Mouse (Mus musculus) liver, embryonic 16.5 days (tissue): Measurements from ENCODE around the gene Ptgir. TPM values are rescaled to one million over a fixed set of nuclear protein-coding genes. Genes with fewer than 3 reads are reported as not detected.

Experiments used
- ATAC-seq: fragments of 200-750 bp; cut with Nextera tagmentation; 2 replicates; pipeline ENCODE4 v1.8.0; 2017; ENCODE audit warnings: low read depth, mild to moderate bottlenecking, moderate number of reproducible peaks, moderate library complexity
- H3K27ac ChIP-seq: fragments of 300-500 bp; sonication (generic); 2 replicates; pipeline ENCODE4 v1.5.1; 2014; ENCODE audit warnings: mild to moderate bottlenecking, low read length
- H3K27me3 ChIP-seq: fragments of 300-500 bp; sonication (generic); 2 replicates; pipeline ENCODE4 v1.6.1; 2014; ENCODE audit warnings: low read depth, low read length, mixed read lengths; ENCODE audit not compliant: control insufficient read depth, insufficient read depth
- H3K36me3 ChIP-seq: fragments of 300-500 bp; sonication (generic); 2 replicates; pipeline ENCODE4 v1.6.1; 2014; ENCODE audit warnings: mild to moderate bottlenecking; ENCODE audit not compliant: control insufficient read depth, insufficient read depth
- H3K4me1 ChIP-seq: fragments of 300-500 bp; sonication (generic); 2 replicates; pipeline ENCODE4 v1.6.1; 2014; ENCODE audit warnings: low read depth, low read length, mixed read lengths; ENCODE audit not compliant: control insufficient read depth
- H3K4me2 ChIP-seq: fragments of 300-500 bp; sonication (generic); 2 replicates; pipeline ENCODE4 v1.6.1; 2014; ENCODE audit warnings: low read depth, low read length, mixed read lengths
- H3K4me3 ChIP-seq: fragments of 300-500 bp; sonication (generic); 2 replicates; pipeline ENCODE4 v1.5.1; 2014; ENCODE audit warnings: low read depth, mild to moderate bottlenecking, low read length
- H3K9ac ChIP-seq: fragments of 300-500 bp; sonication (generic); 2 replicates; pipeline ENCODE4 v1.6.1; 2014; ENCODE audit warnings: low read depth, low read length
- H3K9me3 ChIP-seq: fragments of 300-500 bp; sonication (generic); replicated peaks from 2 replicates; pipeline ENCODE4 v1.6.1; 2016; ENCODE audit warnings: low read length; ENCODE audit not compliant: control insufficient read depth
- WGBS: fragments of 180-500 bp; shearing (Covaris S2); extraction: QIAGEN DNeasy Blood & Tissue Kit; methylation state at CpG from one replicate; pipeline ENCODE4 v1.1.7; 2014; ENCODE audit not compliant: insufficient replicate concordance; 5-methylcytosine and 5-hydroxymethylcytosine counted together
- polyA plus RNA-seq: library from polyadenylated mRNA; unstranded; fragments of >200 nt; fragmentation: Nextera tagmentation; extraction: Ambion mirVana; gene quantifications from 2 replicates; pipeline ENCODE4 v1.2.1, GENCODE M21; 2015

Ptgir gene
- polyA plus RNA-seq, result 1.2 and 1.3 TPM in 2 replicates

DNA sequence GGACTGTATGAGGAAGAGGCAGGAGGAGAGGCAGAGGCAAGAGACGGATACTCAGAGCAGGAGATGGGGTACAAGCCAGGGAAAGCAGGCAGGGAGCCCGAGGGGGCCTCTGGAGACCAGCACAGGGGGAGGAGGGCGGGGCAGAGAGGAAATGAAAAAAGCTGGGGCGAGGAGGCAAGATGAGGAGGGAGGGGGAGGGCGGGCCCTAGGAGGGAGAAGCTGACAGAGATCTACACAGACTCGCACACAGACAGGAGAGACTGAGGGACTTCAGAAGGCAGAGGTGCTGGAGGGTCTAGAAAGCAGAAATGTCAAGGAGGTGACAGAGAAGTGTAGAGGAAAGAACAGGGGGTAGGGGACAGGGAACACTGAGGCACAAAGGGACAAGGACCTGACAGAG, at the start of gene Ptgir:
Gene Ptgir (plus strand): TSS at position 210 of the 400 bp plus-strand sequence.
- peaks cover 11% of the 10 kb centered on the region for H3K4me1 ChIP-seq
- no peak within 1 kb of the TSS for H3K9ac ChIP-seq
- H3K4me2 ChIP-seq, result no peak within 1 kb of the TSS
- no peak within 1 kb of the TSS for H3K4me3 ChIP-seq
- no peak within 1 kb of the TSS for H3K27ac ChIP-seq
- ATAC-seq, result no peak
- H3K9me3 ChIP-seq, result no peaks in the 10 kb centered on the region
- no peaks in the 10 kb centered on the region for H3K36me3 ChIP-seq
- 9% methylated on average over 6 of the region's 6 CpGs for WGBS
- H3K27me3 ChIP-seq, result peaks cover 10% of the 10 kb centered on the region

GRCm38 (mm10) chr7:16858336-16858735, 48.0 kb upstream of the Ptgir start:
- H3K4me2 ChIP-seq, result no peak overlapping the region
- H3K4me1 ChIP-seq, result no peaks in the 10 kb centered on the region
- no peak overlapping the region for H3K27ac ChIP-seq
- 37% methylated on average over 17 of the region's 17 CpGs for WGBS
- H3K27me3 ChIP-seq, result no peaks in the 10 kb centered on the region
- H3K9ac ChIP-seq, result no peak overlapping the region
- H3K36me3 ChIP-seq, result peaks cover 4% of the 10 kb centered on the region
- no peak overlapping the region for H3K4me3 ChIP-seq
- no peak for ATAC-seq
- H3K9me3 ChIP-seq, result no peaks in the 10 kb centered on the region

- Histone ChIP-seq H3K27ac (no peak overlapping the region), H3K36me3 (peaks cover 4% of the 10 kb centered on the region), H3K9ac (no peak overlapping the region), H3K4me3 (no peak overlapping the region), H3K4me1 (no peaks in the 10 kb centered on the region), H3K9me3 (no peaks in the 10 kb centered on the region), H3K27me3 (no peaks in the 10 kb centered on the region), H3K4me2 (no peak overlapping the region)
- ATAC-seq, result no peak
- WGBS, result 22% methylated on average over 5 of the region's 5 CpGs
Observed at GRCm38 (mm10) chr7:16859902-16860651, 46.2 kb upstream of the Ptgir start.

GRCm38 (mm10) chr7:16867488-16867887, 38.8 kb upstream of the Ptgir start:
- Histone ChIP-seq H3K4me1 (no peaks in the 10 kb centered on the region), H3K27me3 (no peaks in the 10 kb centered on the region), H3K9ac (no peak overlapping the region), H3K9me3 (no peaks in the 10 kb centered on the region), H3K27ac (no peak overlapping the region), H3K36me3 (no peaks in the 10 kb centered on the region), H3K4me3 (no peak overlapping the region), H3K4me2 (no peak overlapping the region)
- peak; percentile 71; the same call in 1 of the 2 replicates for ATAC-seq
- WGBS, result 45% methylated on average over 3 of the region's 3 CpGs

DNA sequence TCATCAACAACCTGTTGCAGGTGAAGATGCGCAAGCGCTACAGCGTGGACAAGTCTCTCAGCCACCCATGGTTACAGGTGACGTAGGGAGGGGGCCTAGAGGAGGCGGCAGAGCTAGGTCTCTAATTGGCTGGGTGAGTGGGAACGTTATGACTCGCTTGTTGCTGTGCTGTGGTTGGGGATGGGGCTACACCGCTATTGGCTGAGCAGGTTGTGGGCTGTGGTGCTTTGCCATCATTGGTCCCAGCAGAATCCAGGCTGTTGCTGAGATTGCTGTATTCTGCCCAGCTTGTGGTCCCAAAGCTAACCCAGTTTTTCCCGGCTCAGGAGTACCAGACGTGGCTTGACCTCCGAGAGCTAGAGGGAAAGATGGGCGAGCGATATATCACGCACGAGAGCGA, 36.8 kb upstream of the Ptgir start:
- Histone ChIP-seq H3K4me2 (no peak overlapping the region), H3K27me3 (no peaks in the 10 kb centered on the region), H3K4me3 (no peak overlapping the region), H3K27ac (no peak overlapping the region), H3K36me3 (no peaks in the 10 kb centered on the region), H3K9ac (no peak overlapping the region), H3K4me1 (peaks cover 6% of the 10 kb centered on the region), H3K9me3 (no peaks in the 10 kb centered on the region)
- ATAC-seq, result peak; percentile 56
- 66% methylated on average over 16 of the region's 16 CpGs for WGBS

DNA sequence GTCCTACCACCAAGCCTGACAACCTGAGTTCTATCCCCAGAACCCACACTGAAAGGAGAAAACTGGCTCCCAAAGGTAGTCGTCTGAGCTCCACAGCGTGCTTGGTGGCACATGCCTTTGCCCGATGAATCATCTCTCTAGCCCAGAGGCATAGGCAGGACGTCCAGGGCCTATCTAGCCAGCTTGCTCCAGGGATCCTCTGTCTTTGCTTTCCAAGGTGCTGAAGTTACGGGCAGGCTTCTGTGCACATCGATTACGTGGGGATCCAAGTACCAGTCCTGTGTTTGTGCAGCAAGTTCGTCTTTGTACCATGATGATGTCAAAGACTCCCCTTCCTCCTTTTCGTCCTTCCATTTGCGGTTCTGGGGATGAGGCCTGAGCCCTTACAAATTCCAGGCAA, 34.7 kb upstream of the Ptgir start:
- 66% methylated on average over 10 of the region's 10 CpGs for WGBS
- ATAC-seq, result no peak
- peaks cover 13% of the 10 kb centered on the region for H3K27me3 ChIP-seq

GRCm38 (mm10) chr7:16872478-16872877, 33.8 kb upstream of the Ptgir start:
- 72% methylated on average over 9 of the region's 9 CpGs for WGBS
- Histone ChIP-seq H3K27me3 (peaks cover 17% of the 10 kb centered on the region), H3K9ac (no peak overlapping the region), H3K4me1 (peaks cover 15% of the 10 kb centered on the region), H3K36me3 (no peaks in the 10 kb centered on the region), H3K4me3 (no peak overlapping the region), H3K27ac (no peak overlapping the region), H3K9me3 (no peaks in the 10 kb centered on the region), H3K4me2 (no peak overlapping the region)
- no peak for ATAC-seq

More for the DNA sequence above, 34.7 kb upstream of the Ptgir start:
- Histone ChIP-seq H3K4me1 (peaks cover 15% of the 10 kb centered on the region), H3K9ac (no peak overlapping the region), H3K36me3 (no peaks in the 10 kb centered on the region), H3K4me2 (no peak overlapping the region), H3K27ac (no peak overlapping the region), H3K9me3 (no peaks in the 10 kb centered on the region), H3K4me3 (no peak overlapping the region)

DNA sequence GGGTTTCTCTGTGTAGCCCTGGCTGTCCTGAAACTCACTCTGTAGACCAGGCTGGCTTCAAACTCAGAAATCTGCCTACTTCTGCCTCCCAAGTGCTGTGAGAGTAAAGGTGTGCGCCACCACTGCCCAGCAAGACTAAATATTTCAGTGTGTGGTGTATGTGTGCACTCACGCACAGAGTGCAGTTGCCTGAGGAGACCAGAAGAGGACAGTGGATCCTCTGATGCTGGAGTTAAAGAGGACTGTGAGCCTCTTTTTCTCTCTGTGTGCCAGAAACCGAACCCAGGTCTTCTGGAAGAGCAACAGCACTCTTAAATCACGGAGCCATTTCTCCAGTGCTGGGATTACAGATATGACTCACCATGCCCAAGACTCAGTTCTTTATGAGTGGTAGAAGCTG, 32.9 kb upstream of the Ptgir start:
- Histone ChIP-seq H3K4me1 (peaks cover 15% of the 10 kb centered on the region), H3K4me3 (no peak overlapping the region), H3K27ac (no peak overlapping the region), H3K9me3 (no peaks in the 10 kb centered on the region), H3K36me3 (no peaks in the 10 kb centered on the region), H3K27me3 (peaks cover 17% of the 10 kb centered on the region), H3K9ac (no peak overlapping the region), H3K4me2 (no peak overlapping the region)
- no peak for ATAC-seq
- WGBS, result 78% methylated on average over 4 of the region's 4 CpGs

DNA sequence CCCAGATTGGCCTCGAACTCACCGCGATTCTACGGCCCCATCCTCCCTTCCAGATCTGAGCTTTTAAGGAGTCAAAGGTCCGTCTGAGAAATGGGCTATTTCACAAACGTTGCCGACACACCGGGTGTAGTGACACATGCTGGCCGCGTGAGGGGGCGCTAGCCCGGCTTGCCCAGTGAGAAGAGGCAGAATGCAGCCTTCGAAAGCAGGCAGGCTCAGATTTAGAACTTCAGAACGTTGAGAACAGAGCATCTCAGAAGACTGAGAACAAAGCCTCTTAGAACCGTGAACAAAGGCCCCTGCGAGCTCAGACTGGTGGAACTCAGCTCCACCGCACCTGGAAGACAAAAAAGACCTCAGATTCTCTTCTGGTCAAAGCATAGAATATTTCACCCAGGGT, 32.1 kb upstream of the Ptgir start:
- Histone ChIP-seq H3K4me3 (peak overlapping the region; percentile 68), H3K9ac (no peak overlapping the region), H3K27ac (peak overlapping the region; percentile 58), H3K27me3 (peaks cover 17% of the 10 kb centered on the region), H3K4me1 (peaks cover 15% of the 10 kb centered on the region), H3K4me2 (peak overlapping the region; percentile 95), H3K9me3 (no peaks in the 10 kb centered on the region), H3K36me3 (no peaks in the 10 kb centered on the region)
- ATAC-seq, result no peak
- 2% methylated on average over 17 of the region's 17 CpGs for WGBS
